Mouse (Mus musculus): ENCODE results near the gene Cnot11. TPM values are rescaled to one million over a fixed set of nuclear protein-coding genes. Genes with fewer than 3 reads are reported as not detected.
"Not testable (repeated sequence)": the region's sequence is repeated elsewhere in the genome, so short reads cannot be mapped to it uniquely, and the experiment has no call there.

Cnot11 gene
- total RNA-seq, 2 experiments from 2014 or later, result 23.3 to 24.2 TPM

DNA sequence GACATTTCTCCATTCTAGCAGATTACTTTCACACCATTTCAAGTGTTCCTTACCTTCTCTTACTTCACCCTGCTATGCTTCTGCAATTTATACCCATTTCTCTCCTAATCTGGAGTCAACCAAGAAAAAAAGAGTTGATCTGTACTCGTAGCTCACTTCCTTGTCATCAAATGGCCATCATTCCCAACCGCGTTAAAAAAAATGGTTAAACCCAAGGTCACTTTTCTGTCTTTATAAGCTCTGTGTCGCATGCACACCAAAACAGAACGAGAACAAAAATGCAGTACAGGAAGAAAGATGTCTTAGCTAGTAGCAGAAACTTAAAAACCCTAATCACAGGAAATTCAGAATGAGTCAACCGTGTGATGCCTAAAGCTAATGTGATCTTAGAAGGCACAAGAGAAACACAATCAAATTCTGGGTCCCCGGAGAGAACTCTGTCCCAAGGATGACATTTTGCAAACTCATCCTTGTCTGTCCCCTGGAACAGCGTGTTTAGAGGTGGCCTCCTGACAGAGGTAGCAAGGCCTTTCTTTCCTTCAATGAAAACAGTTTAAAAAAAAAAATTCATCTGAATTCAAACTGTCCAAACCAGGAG, 41.1 kb downstream of the Cnot11 start:
- no peak for DNase-seq (ENCODE audit: low spot score in 2 of 2)
- Histone ChIP-seq H3K4me3 (peak overlapping the region; percentile 89), H3K27ac (peak overlapping the region; percentile 98)
- no peak for TF ChIP-seq CTCF (conservative IDR thresholded peaks at IDR 0.05)

DNA sequence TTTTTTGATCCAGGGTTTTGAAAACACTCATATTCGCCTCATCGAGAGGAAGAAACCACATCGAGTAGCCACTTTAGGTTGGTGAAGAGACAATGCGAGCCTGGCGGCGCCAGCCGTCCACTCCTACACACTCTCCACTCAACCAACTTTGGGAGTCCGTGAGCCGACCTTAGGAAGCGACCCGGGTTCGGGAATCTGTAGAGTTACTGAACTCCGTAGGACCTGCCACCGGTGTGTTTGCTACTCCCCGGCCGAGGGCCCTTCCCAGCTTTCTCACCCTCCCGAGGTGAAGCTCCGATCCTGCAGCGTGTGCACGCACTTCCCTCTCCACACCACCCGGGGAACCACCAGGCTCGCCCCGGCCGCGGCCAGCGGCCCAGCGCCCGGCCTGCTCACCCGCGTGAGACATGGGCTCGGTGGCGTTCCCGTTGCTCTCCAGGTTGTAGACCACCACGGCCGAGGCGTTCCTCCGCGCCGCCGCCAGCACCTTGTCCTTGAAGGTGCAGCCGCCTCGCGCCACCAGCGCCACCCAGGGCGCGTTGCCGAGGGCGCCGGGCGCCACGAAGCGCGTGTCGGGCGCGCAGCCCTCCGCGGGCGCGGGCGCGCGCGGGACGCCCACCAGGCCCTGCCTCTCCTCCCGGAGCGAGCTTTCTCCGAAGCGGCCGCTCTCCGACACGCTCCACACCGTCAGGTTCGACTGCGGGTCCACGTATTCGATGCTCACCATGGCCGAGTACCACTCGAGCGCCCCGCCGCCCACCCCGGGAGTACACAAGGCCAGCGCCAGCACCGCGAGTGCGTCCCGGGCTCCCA, 41.8 kb downstream of the Cnot11 start:
- Histone ChIP-seq H3K27ac (peak overlapping the region; percentile 98), H3K4me3 (peak overlapping the region; percentile 89)
- TF ChIP-seq CTCF (conservative IDR thresholded peaks at IDR 0.05), result peak; percentile 54
- DNase-seq (ENCODE audit: low spot score in 2 of 2), result peak; percentile 21 to 59

DNA sequence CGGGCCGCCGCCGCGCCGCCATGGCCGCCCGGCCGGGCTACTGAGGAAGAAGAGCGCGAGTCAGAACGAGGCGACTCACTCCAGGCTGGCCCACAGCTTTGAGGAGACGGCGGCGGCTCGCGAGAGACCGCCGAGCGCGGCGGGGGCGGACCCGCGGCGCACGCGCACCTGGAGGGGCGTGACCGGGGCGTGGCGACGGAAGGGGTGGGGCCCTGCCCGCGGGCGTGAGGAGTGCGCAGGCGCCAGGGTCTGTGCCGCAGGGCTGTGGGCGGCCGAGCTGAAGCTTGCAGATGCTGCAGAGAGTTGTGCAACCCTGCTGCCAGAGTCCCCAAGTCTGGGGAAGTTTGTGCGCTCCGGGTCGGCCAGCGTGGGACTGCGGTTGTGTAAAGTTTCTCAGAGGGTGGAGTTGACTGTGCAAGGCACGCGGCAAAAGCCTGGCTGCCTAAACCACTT, 42.5 kb downstream of the Cnot11 start, which contains the start of gene Rnf149:
Rnf149 (minus strand) TSS at position 153 of the 453 bp plus-strand sequence.
- Histone ChIP-seq H3K27ac (peak within 1 kb of the TSS; percentile 98), H3K4me3 (peak within 1 kb of the TSS; percentile 89)
- TF ChIP-seq CTCF (conservative IDR thresholded peaks at IDR 0.05), result no peak
- peak; percentile 96 to 97 for DNase-seq (ENCODE audit: low spot score in 2 of 2)

DNA sequence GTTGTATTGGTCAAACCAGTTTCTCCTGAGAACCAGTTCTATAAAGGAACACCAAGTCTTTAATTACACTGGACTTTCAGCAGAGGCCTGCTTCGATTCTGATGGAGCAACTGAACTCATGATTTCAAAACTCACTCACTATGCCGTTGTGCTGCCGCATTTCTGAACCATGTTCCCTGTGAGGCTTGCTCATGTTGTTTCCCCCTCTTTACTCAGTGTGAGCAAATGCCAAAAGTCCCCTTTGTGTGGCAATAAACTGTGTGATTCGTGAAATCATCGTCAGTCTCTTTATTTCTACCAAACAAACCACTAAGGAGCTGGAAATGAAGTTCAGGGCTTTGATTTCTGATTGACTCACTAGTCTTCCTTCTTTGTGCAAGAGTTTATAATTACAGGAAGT, 43.7 kb downstream of the Cnot11 start:
- Histone ChIP-seq H3K27ac (no peak overlapping the region), H3K4me3 (no peak overlapping the region)
- TF ChIP-seq CTCF (conservative IDR thresholded peaks at IDR 0.05), result no peak
- no peak for DNase-seq (ENCODE audit: low spot score in 2 of 2)

DNA sequence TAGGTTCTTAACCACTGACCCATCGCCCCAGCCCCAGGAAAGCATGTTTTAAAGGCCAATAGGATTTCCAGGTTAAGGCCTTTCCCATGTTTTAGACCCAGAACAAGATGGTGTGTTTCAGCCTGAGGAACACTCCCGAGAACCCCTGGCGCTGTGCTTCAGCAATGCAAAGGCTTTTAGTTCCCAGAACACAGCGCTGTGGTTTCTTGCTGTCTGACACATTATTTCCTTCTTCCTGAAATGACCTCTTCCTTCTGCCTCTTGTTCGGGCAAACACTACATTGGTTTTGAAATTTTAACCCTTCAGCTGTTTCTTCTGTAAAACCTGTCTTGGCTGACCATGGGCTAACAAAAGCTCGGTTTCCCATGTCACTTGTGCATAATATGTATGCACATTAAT, 44.3 kb downstream of the Cnot11 start:
- Histone ChIP-seq H3K4me3 (no peak overlapping the region), H3K27ac (no peak overlapping the region)
- TF ChIP-seq CTCF (conservative IDR thresholded peaks at IDR 0.05), result no peak
- DNase-seq (ENCODE audit: low spot score in 2 of 2), result no peak

DNA sequence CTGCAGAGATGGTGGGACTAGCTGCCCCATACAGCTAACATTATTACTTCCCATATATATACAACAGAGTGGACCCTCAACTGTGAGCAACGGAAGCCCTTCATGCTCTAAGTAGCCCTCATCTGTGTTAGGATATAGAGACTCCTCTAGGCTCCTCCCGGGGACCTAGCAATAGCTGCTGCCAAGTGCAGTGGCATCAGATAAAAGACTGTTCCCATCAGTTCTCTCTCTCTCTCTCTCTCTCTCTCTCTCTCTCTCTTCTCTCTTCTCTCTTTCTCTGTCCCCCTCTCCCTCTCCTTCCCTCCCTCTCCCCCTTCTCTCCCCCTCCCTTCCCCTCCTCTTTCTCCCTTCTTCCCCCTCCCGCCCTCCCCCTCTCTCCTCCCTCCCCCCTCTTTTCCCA, 46.4 kb downstream of the Cnot11 start:
- no peak overlapping the region for H3K4me3 ChIP-seq
- no peak overlapping the region for H3K27ac ChIP-seq
- TF ChIP-seq CTCF (conservative IDR thresholded peaks at IDR 0.05), result no peak
- DNase-seq (ENCODE audit: low spot score in 2 of 2), result no peak

DNA sequence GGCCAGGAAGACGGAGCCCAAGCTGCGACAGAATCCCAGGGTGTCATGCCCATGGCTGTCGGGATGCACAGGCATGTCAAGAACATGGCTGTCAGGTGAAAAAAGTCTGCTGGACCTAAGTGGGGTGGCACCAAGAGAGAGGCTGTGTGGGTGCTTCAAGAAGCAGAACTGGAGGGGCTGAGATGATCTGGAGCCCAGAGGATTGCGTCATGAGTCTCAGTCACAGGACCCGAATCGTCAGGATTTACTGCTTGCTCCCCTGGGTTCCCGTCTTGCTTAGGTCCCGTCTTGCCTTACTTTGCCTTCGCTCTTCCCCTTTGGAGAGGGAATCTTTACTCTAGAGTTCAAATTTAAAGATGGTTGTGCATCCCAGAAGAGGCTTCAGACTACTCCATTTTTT, 48.4 kb downstream of the Cnot11 start:
- no peak for TF ChIP-seq CTCF (conservative IDR thresholded peaks at IDR 0.05)

DNA sequence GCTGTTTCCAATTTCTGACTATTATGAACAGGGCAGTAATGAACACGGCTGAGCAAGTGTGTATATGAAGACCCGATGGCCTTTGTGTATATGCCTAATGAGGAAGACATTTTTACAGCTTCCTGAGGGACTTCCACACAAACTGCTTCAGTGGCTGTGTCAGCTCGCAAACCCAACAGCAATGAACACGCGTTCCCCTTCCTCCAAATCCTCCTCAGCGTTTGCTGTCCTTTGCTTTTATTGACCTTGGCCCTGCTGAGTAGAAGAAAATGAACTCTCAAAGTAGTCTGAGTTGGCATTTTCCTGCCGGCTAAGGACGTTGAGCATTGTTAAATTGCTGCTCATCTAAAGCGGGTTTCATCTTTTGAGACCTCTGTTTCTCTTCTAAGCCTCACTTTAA, 50.6 kb downstream of the Cnot11 start:
- TF ChIP-seq CTCF (conservative IDR thresholded peaks at IDR 0.05), result no peak
- DNase-seq (ENCODE audit: low spot score in 2 of 2), result no peak
- Histone ChIP-seq H3K4me3 (no peak overlapping the region), H3K27ac (no peak overlapping the region)

More for the DNA sequence above, 48.4 kb downstream of the Cnot11 start:
- no peak overlapping the region for H3K4me3 ChIP-seq
- no peak for DNase-seq (ENCODE audit: low spot score in 2 of 2)
- no peak overlapping the region for H3K27ac ChIP-seq

DNA sequence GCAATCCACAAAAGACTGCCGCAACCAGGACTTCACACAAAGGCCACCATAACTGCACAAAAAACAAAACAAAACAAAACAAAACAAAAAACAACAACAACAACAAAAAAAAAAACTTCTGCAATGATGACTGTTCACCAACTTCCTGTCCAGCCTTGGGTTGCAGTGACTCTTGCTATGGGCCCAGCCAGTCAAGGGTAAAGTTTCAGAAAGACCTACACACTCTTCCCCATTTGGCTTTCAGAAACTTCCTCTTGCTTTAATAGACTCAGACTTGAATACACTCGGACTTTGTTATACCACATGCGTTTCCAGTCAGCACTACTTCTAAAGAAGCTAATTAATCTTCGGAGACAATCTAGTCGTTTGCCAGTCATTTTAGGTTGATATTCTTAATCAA, 55.4 kb downstream of the Cnot11 start:
- no peak for TF ChIP-seq CTCF (conservative IDR thresholded peaks at IDR 0.05)
- Histone ChIP-seq H3K27ac (no peak overlapping the region), H3K4me3 (no peak overlapping the region)
- no peak for DNase-seq (ENCODE audit: low spot score in 2 of 2)

DNA sequence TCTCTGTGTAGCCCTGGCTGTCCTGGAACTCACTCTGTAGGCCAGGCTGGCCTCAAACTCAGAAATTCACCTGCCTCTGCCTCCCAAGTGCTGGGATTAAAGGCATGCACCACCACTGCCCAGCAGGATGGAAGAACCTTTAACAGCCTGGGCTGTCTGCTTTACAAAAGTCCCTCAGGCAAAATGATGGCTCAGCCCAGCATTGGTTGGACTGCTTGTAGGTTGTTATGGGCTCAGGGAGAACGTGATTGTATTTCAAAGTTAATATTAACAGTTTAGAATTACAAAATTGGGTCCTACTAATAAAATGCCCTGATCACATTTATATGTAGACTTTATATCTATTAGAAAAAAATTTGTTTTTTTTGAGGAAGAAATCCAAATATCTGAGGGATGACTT, 56.8 kb downstream of the Cnot11 start:
- DNase-seq (ENCODE audit: low spot score in 2 of 2); H3K4me3 ChIP-seq; H3K27ac ChIP-seq: not testable (repeated sequence)

DNA sequence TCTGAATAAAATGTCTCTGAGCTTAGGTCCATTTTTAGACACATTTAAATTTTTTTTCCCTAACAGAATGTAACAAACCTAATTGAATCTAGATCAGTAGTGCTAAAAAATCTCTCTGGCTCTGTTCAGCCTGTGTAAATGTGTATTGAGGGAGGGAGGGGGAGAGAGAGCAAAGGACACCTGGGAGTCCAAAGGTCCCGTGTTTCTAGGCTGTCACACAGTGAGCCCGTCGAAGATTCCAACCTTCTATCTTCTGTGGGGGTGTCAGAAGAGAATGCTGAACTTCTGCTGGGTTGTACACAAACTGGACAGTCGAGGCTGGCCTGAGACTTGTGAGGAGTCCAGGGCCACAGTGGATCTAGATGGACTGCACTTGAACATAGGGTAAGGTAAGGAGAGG, 57.3 kb downstream of the Cnot11 start:
- Histone ChIP-seq H3K4me3 (no peak overlapping the region), H3K27ac (no peak overlapping the region)
- DNase-seq (ENCODE audit: low spot score in 2 of 2), result no peak
- no peak for TF ChIP-seq CTCF (conservative IDR thresholded peaks at IDR 0.05)

DNA sequence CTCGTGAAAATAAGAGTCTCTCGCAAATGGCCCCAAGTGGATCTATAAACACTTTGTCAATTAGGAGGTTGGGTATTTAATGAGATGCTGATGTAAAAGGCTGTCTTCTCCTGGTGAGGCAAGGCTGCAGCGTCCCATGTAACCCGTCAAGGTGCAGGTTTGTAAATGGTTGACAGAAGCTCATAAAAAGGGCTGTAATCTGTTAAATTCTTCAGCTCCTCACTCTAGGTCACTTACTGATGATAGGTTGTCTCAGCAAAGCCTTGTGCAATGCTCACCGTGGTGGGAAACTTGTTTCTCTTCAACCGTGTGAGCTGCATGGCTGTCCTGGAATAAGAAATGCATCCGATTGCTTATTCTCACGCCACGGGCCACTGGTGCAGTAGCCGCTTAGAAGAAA, 59.0 kb downstream of the Cnot11 start:
- Histone ChIP-seq H3K4me3 (no peak overlapping the region), H3K27ac (no peak overlapping the region)
- DNase-seq (ENCODE audit: low spot score in 2 of 2), result no peak
- no peak for TF ChIP-seq CTCF (conservative IDR thresholded peaks at IDR 0.05)

Other genes with a start within 250 kb of the Cnot11 start
- 100 to 1,000 TPM; 538 to 549 TPM for gene Rpl31, start 167.2 kb upstream of the Cnot11 start, total RNA-seq (2021)
- gene Tbc1d8, start 56.2 kb upstream of the Cnot11 start, total RNA-seq (2021), result 10 to 100 TPM; 10.6 to 14.3 TPM
- gene Rnf149, start 42.4 kb downstream of the Cnot11 start, total RNA-seq (2021), result 10 to 100 TPM; 35.4 to 36.3 TPM
- gene Creg2, start 116.5 kb downstream of the Cnot11 start, total RNA-seq (2021), result 10 to 100 TPM; 99.7 to 100.0 TPM
- gene Rfx8, start 186.0 kb downstream of the Cnot11 start, total RNA-seq (2021), result under 1 TPM; 0.22 to 0.51 TPM